In the genomic region with DNA sequence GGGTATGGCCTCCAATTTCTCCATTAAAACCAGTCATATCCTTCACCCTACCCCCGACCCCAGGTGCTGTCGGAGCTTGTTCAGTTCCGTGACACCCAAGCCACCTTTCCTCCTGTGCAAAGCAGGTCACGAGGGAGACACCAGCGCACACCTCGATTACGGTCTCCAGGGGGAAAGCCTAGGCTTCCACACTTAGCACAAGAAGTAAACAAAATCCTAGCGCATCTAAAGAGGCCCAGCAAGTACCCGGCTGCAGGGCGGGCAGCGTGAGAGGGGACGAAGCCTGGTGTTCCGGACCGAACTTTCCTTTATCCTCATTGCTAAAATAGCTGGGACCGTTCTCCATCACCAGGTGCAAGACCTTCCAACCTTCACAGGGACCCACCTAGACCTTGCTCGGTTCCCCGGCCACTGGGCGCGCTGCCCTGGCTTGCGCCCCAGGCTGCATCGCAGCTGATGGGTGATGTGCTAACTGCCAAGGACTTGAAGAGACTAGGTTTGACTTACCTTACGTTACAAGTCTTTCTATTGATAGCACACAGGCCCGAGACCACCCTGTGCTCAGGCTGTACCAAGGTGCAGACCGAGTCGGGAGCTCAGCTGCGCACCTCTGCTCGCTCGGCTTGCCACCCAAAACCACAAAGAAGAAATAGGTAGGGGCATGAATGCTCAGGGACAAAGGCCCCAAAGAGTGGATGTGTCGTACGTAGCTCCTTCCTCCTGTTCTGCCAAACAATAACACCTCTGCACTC, we compare ENCODE assay signal across 8 mouse cellular contexts. TPM values are rescaled to one million over a fixed set of nuclear protein-coding genes. Genes with fewer than 3 reads are reported as not detected.
DNase-seq lines count a peak whose midpoint lies in the region; ATAC-seq and TF ChIP-seq lines count a peak whose summit lies in the region.

No protein-coding gene starts in this region.

- ATAC-seq in lung, embryonic 15.5 days (ENCODE audit: borderline replicate concordance, extremely low read depth, low FRiP score, low TSS enrichment): peak; percentile 60
- peak; percentile 41 for ATAC-seq in kidney, embryonic 15.5 days (replicated peaks; ENCODE audit: low FRiP score)
- peak; percentile 17 for ATAC-seq in lung, postnatal 0 days
- ATAC-seq in stomach, embryonic 14.5 days (ENCODE audit: insufficient number of reproducible peaks, insufficient read depth, low FRiP score, low read depth): peak; percentile 29

- H3K9ac ChIP-seq in lung, embryonic 15.5 days: peak overlapping the region; percentile 47
- peak overlapping the region; percentile 67 for H3K9ac ChIP-seq in kidney, embryonic 15.5 days
- no peak overlapping the region for H3K9ac ChIP-seq in lung, postnatal 0 days (replicated peaks; ENCODE audit: low read depth)
- H3K9ac ChIP-seq in stomach, embryonic 14.5 days (replicated peaks; ENCODE audit: low read depth, low read length): peak overlapping the region; percentile 60

- no peaks in the 10 kb centered on the region; the same call in 1 of the 2 replicates for H3K27me3 ChIP-seq in lung, embryonic 15.5 days
- H3K27me3 ChIP-seq in cerebellum, adult 2 months (ENCODE audit: control insufficient read depth, insufficient read depth, low read length): no peaks in the 10 kb centered on the region
- H3K27me3 ChIP-seq in kidney, embryonic 15.5 days: peaks cover 4% of the 10 kb centered on the region; the same call in 1 of the 2 replicates
- H3K27me3 ChIP-seq in lung, postnatal 0 days (replicated peaks; ENCODE audit: insufficient read depth, low read length): no peaks in the 10 kb centered on the region
- no peaks in the 10 kb centered on the region for H3K27me3 ChIP-seq in stomach, embryonic 14.5 days (ENCODE audit: control insufficient read depth, insufficient read depth, low read length)

- H3K4me3 ChIP-seq in lung, embryonic 15.5 days: peak overlapping the region; percentile 55
- H3K4me3 ChIP-seq in cerebellum, adult 2 months (replicated peaks; ENCODE audit: insufficient read depth, low read depth, low read length): peak overlapping the region; percentile 78
- H3K4me3 ChIP-seq in kidney, embryonic 15.5 days (replicated peaks): peak overlapping the region; percentile 61
- H3K4me3 ChIP-seq in lung, postnatal 0 days (ENCODE audit: low read depth, low read length): peak overlapping the region; percentile 46
- H3K4me3 ChIP-seq in stomach, embryonic 14.5 days (ENCODE audit: low read depth, low read length): peak overlapping the region; percentile 60

- H3K36me3 ChIP-seq in lung, embryonic 15.5 days: no peaks in the 10 kb centered on the region
- peaks cover 14% of the 10 kb centered on the region for H3K36me3 ChIP-seq in kidney, embryonic 15.5 days
- H3K36me3 ChIP-seq in lung, postnatal 0 days (ENCODE audit: insufficient read depth, low read length): no peaks in the 10 kb centered on the region
- peaks cover 6% of the 10 kb centered on the region; the same call in 1 of the 2 replicates for H3K36me3 ChIP-seq in stomach, embryonic 14.5 days (ENCODE audit: control insufficient read depth, insufficient read depth, low read length)

- no peak for TF ChIP-seq CTCF in cerebellum, adult 2 months (IDR thresholded peaks at IDR 0.05; ENCODE audit: borderline replicate concordance, insufficient read depth, low read depth, low read length)
- no peak for TF ChIP-seq CTCF in lung, postnatal 0 days (IDR thresholded peaks at IDR 0.05)

- no peak overlapping the region for H3K27ac ChIP-seq in lung, embryonic 15.5 days
- peak overlapping the region; percentile 11; the same call in 1 of the 2 replicates for H3K27ac ChIP-seq in cerebellum, adult 2 months (ENCODE audit: insufficient read depth, low read length)
- H3K27ac ChIP-seq in kidney, embryonic 15.5 days: peak overlapping the region; percentile 85
- peak overlapping the region; percentile 32; the same call in 1 of the 2 replicates for H3K27ac ChIP-seq in lung, postnatal 0 days (ENCODE audit: low read length)
- H3K27ac ChIP-seq in stomach, embryonic 14.5 days (ENCODE audit: low read length): peak overlapping the region; percentile 33; the same call in 1 of the 2 replicates

- H3K4me1 ChIP-seq in lung, embryonic 15.5 days: peaks cover 20% of the 10 kb centered on the region
- no peaks in the 10 kb centered on the region for H3K4me1 ChIP-seq in cerebellum, adult 2 months (ENCODE audit: control insufficient read depth, insufficient read depth, low read length)
- peaks cover 62% of the 10 kb centered on the region for H3K4me1 ChIP-seq in kidney, embryonic 15.5 days
- peaks cover 10% of the 10 kb centered on the region; the same call in 1 of the 2 replicates for H3K4me1 ChIP-seq in lung, postnatal 0 days (ENCODE audit: insufficient read depth, low read depth, low read length)
- peaks cover 4% of the 10 kb centered on the region; the same call in 1 of the 2 replicates for H3K4me1 ChIP-seq in stomach, embryonic 14.5 days (ENCODE audit: control insufficient read depth, insufficient read depth, low read length)

- DNase-seq in lung, postnatal 14 days: no peak
- peak; percentile 48 to 70 for DNase-seq in cerebellum, adult 2 months
- peak; percentile 12 to 17 for DNase-seq in frontal cortex, postnatal 25 days (ENCODE audit: low spot score in 2 of 2)
- DNase-seq in lung, postnatal 0 days (ENCODE audit: low spot score): no peak
- no peak for DNase-seq in spleen, adult 12 weeks (ENCODE audit: low spot score)

- TF ChIP-seq POLR2A in cerebellum, adult 2 months (IDR thresholded peaks at IDR 0.05; ENCODE audit: borderline replicate concordance, insufficient read depth, low read length): no peak

- no peak for TF ChIP-seq EP300 in lung, postnatal 0 days (IDR thresholded peaks at IDR 0.05)

- 1% methylated on average over 30 of the region's 30 CpGs for WGBS in lung, embryonic 15.5 days
- under 1% methylated on average over 30 of the region's 30 CpGs for WGBS in cerebellum, adult 2 months
- 1% methylated on average over 30 of the region's 30 CpGs for WGBS in kidney, embryonic 15.5 days
- 2% methylated on average over 30 of the region's 30 CpGs for WGBS in lung, postnatal 0 days
- 1% methylated on average over 30 of the region's 30 CpGs for WGBS in stomach, embryonic 14.5 days

- no peaks in the 10 kb centered on the region for H3K9me3 ChIP-seq in lung, embryonic 15.5 days
- no peaks in the 10 kb centered on the region for H3K9me3 ChIP-seq in kidney, embryonic 15.5 days (replicated peaks)
- no peaks in the 10 kb centered on the region for H3K9me3 ChIP-seq in lung, postnatal 0 days (ENCODE audit: low read length)
- no peaks in the 10 kb centered on the region for H3K9me3 ChIP-seq in stomach, embryonic 14.5 days (ENCODE audit: control insufficient read depth, low read depth, low read length)

- H3K4me2 ChIP-seq in lung, embryonic 15.5 days: peak overlapping the region; percentile 84
- H3K4me2 ChIP-seq in kidney, embryonic 15.5 days: peak overlapping the region; percentile 81
- peak overlapping the region; percentile 75 for H3K4me2 ChIP-seq in lung, postnatal 0 days (replicated peaks; ENCODE audit: low read depth, low read length)
- H3K4me2 ChIP-seq in stomach, embryonic 14.5 days (replicated peaks; ENCODE audit: low read depth, low read length): peak overlapping the region; percentile 94

RNA-seq across cellular contexts. Expression of a gene that starts 0.5 kb away (rescaled TPM):
- polyA plus RNA-seq in lung, embryonic 15.5 days (2015; fragmentation: Nextera tagmentation; extraction: Ambion mirVana): 252 and 254 TPM in 2 replicates
- polyA plus RNA-seq in cerebellum, adult 2 months (2012; rRNA removed): 1,547 and 1,570 TPM in 2 replicates
- polyA plus RNA-seq in kidney, embryonic 15.5 days (2015; fragmentation: Nextera tagmentation; extraction: Ambion mirVana): 697 and 713 TPM in 2 replicates
- polyA plus RNA-seq in lung, postnatal 0 days (2015; fragmentation: Nextera tagmentation; extraction: Ambion mirVana): 182 and 184 TPM in 2 replicates
- 227 and 237 TPM in 2 replicates for polyA plus RNA-seq in stomach, embryonic 14.5 days (2014; fragmentation: Nextera tagmentation; extraction: Ambion mirVana)

RNA-seq across cellular contexts. Expression of a gene that starts 34.3 kb away (rescaled TPM):
- polyA plus RNA-seq in lung, embryonic 15.5 days (2015; fragmentation: Nextera tagmentation; extraction: Ambion mirVana): 0.10 and 0.36 TPM in 2 replicates
- 0.05 and 0.08 TPM in 2 replicates for polyA plus RNA-seq in cerebellum, adult 2 months (2012; rRNA removed)
- polyA plus RNA-seq in kidney, embryonic 15.5 days (2015; fragmentation: Nextera tagmentation; extraction: Ambion mirVana): 0.23 and 1.3 TPM in 2 replicates
- not detected in 2 replicates for polyA plus RNA-seq in lung, postnatal 0 days (2015; fragmentation: Nextera tagmentation; extraction: Ambion mirVana)
- not detected in 2 replicates for polyA plus RNA-seq in stomach, embryonic 14.5 days (2014; fragmentation: Nextera tagmentation; extraction: Ambion mirVana)

Comparison
In these comparisons a context has a peak if more than half of its experiments do, and no peak if none do; other contexts are left out.
1. DNase-seq: peak in cerebellum, adult 2 months (2 of 2) and frontal cortex, postnatal 25 days (2 of 2); none in lung, postnatal 14 days (single experiment), lung, postnatal 0 days (single experiment) and spleen, adult 12 weeks (single experiment).
2. Peak in every context shown above with its lines, with median percentiles within 50 percentile points of each other: ATAC-seq, H3K4me2 ChIP-seq and H3K4me3 ChIP-seq.